Mouse (Mus musculus) lung, postnatal 10 days (tissue): ENCODE results near the gene Itprid2.

ENCODE experiments used
- DNase-seq: peaks from one replicate; pipeline ENCODE4 v3.0.0; 2021

The Itprid2 gene

DNA sequence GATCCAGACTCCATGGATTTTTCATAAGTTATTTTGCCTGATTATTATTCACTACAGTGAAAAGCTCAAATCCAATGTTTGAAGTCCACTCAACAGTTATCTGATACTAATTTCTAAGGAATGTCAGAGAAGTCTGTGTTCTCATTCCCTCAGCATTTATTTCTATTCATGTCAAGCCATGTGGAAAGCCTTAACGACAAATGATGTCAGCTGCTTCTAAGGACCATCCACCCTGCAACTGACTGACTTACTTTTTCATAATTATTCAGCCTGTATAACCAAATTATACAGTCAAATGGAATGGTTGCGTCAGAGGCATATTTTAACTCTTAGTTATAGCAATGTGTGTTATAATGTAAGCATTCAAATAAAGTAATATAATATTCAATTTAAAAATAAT, 80.8 kb downstream of the Itprid2 start:
- DNase-seq, result no peak

DNA sequence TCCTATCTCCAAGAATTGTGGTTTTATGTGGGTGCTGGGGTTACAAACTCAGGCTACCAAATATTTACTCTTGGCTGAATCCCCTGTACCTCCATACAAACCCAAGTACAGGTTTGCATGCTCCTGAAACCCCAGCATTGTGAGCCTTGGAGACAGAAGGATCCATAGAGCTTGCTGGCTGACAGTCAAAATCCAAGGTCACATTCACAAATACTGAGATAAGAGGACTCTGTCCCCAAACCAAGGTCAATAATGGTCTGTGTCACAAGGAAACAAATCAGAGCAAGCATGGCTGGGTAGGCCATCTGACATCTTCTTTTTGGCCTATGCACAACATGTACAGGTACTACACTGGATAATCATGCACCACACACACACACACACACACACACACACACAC, 82.7 kb downstream of the Itprid2 start:
- no peak for DNase-seq

- DNase-seq, result no peak
Observed at GRCm38 (mm10) chr2:79722415-79722814, 87.3 kb downstream of the Itprid2 start.
